Mouse (Mus musculus): ENCODE measurements around the gene Rhobtb3.
"Not testable (repeated sequence)": the region's sequence is repeated elsewhere in the genome, so short reads cannot be mapped to it uniquely, and the experiment has no call there.

Gene Rhobtb3

GRCm38 (mm10) chr13:75845519-75846166, 98.1 kb downstream of the Rhobtb3 start:
- no peak for DNase-seq (ENCODE audit: low spot score in 2 of 2)

- DNase-seq (ENCODE audit: low spot score in 2 of 2): no peak
These were observed 98.7 kb downstream of the Rhobtb3 start for GRCm38 (mm10) chr13:75844833-75845518.

- no peak for DNase-seq (ENCODE audit: low spot score in 2 of 2)
These were observed 99.6 kb downstream of the Rhobtb3 start for GRCm38 (mm10) chr13:75843993-75844683.

- DNase-seq (ENCODE audit: low spot score in 2 of 2): no peak
These were observed 100.4 kb downstream of the Rhobtb3 start for GRCm38 (mm10) chr13:75843331-75843730.

- no peak for DNase-seq (ENCODE audit: low spot score in 2 of 2)
These were observed 101.8 kb downstream of the Rhobtb3 start for GRCm38 (mm10) chr13:75841950-75842349.

GRCm38 (mm10) chr13:75840752-75841285, 102.9 kb downstream of the Rhobtb3 start:
- DNase-seq (ENCODE audit: low spot score in 2 of 2): peak; percentile 19 to 35

GRCm38 (mm10) chr13:75839719-75840481, 103.8 kb downstream of the Rhobtb3 start, which contains the start of gene Glrx:
Gene Glrx, plus strand, starts transcription at chr13:75839868.
- peak; percentile 83 to 90 for DNase-seq (ENCODE audit: low spot score in 2 of 2)

GRCm38 (mm10) chr13:75838506-75838905, 105.2 kb downstream of the Rhobtb3 start:
- no peak for DNase-seq (ENCODE audit: low spot score in 2 of 2)

- DNase-seq (ENCODE audit: low spot score in 2 of 2): no peak
These were observed 108.3 kb downstream of the Rhobtb3 start for GRCm38 (mm10) chr13:75835461-75835860.

- no peak for DNase-seq (ENCODE audit: low spot score in 2 of 2)
These were observed 110.2 kb downstream of the Rhobtb3 start for GRCm38 (mm10) chr13:75833499-75833898.

GRCm38 (mm10) chr13:75832697-75833096, 111.0 kb downstream of the Rhobtb3 start:
- DNase-seq (ENCODE audit: low spot score in 2 of 2): no peak

GRCm38 (mm10) chr13:75831710-75832109, 112.0 kb downstream of the Rhobtb3 start:
- DNase-seq (ENCODE audit: low spot score in 2 of 2): no peak

GRCm38 (mm10) chr13:75830708-75831107, 113.0 kb downstream of the Rhobtb3 start:
- DNase-seq (ENCODE audit: low spot score in 2 of 2): no peak

- no peak for DNase-seq (ENCODE audit: low spot score in 2 of 2)
These were observed 118.3 kb downstream of the Rhobtb3 start for GRCm38 (mm10) chr13:75825388-75825787.

GRCm38 (mm10) chr13:75824611-75825319, 119.0 kb downstream of the Rhobtb3 start:
- DNase-seq (ENCODE audit: low spot score in 2 of 2): no peak

- no peak for DNase-seq (ENCODE audit: low spot score in 2 of 2)
These were observed 120.5 kb downstream of the Rhobtb3 start for GRCm38 (mm10) chr13:75823201-75823600.

GRCm38 (mm10) chr13:75822366-75822765, 121.4 kb downstream of the Rhobtb3 start:
- DNase-seq (ENCODE audit: low spot score in 2 of 2): not testable (repeated sequence)

- DNase-seq (ENCODE audit: low spot score in 2 of 2): no peak
These were observed 123.8 kb downstream of the Rhobtb3 start for GRCm38 (mm10) chr13:75819898-75820297.

Measured in frontal cortex, postnatal 36 days (tissue).